Mouse (Mus musculus) MEL (cell line): Measurements from ENCODE around the gene Fbxw7. TPM values are rescaled to one million over a fixed set of nuclear protein-coding genes. Genes with fewer than 3 reads are reported as not detected.

Experiments
- DNase-seq: peaks from one replicate; pipeline ENCODE4 v3.0.0; 2011; ENCODE audit warnings: low read depth, low spot score
- H3K27ac ChIP-seq: 2 replicates; pipeline ENCODE4 v1.5.1; 2012; ENCODE audit warnings: low read depth, mild to moderate bottlenecking, control low read depth, low read length, moderate library complexity; ENCODE audit not compliant: control insufficient read depth
- H3K27me3 ChIP-seq, 2 experiments: fragments of 150-350 bp in 1 of 2; sonication (generic) in 1 of 2; 2 replicates each; pipeline ENCODE4 v1.6.1; 2012; ENCODE audit warnings: low read length in 2 of 2, mild to moderate bottlenecking in 2 of 2, improper control_type of control experiment in 1 of 2, moderate library complexity in 1 of 2; ENCODE audit not compliant: insufficient read depth in 2 of 2, control insufficient read depth in 1 of 2
- H3K36me3 ChIP-seq, 2 experiments: 2 replicates each; pipeline ENCODE4 v1.6.1; 2012 to 2014; ENCODE audit warnings: low read length in 2 of 2, improper control_type of control experiment in 1 of 2, inconsistent platforms in 1 of 2, mild to moderate bottlenecking in 1 of 2; ENCODE audit not compliant: insufficient read depth in 2 of 2, control insufficient read depth in 1 of 2
- H3K4me1 ChIP-seq, 2 experiments: fragments of 150-350 bp in 1 of 2; sonication (generic) in 1 of 2; 2 replicates each; pipeline ENCODE4 v1.6.1; 2012; ENCODE audit warnings: low read length in 2 of 2, improper control_type of control experiment in 1 of 2, mild to moderate bottlenecking in 1 of 2; ENCODE audit not compliant: insufficient read depth in 2 of 2, control insufficient read depth in 1 of 2
- H3K4me3 ChIP-seq, 2 experiments: fragments of 150-350 bp in 1 of 2; sonication (generic) in 1 of 2; 2 replicates each; pipeline ENCODE4 v1.5.1; 2012; ENCODE audit warnings: low read depth in 2 of 2, low read length in 2 of 2, mild to moderate bottlenecking in 2 of 2, moderate library complexity in 2 of 2, control low read depth in 1 of 2, improper control_type of control experiment in 1 of 2; ENCODE audit not compliant: control insufficient read depth in 1 of 2, insufficient read depth in 1 of 2
- H3K79me2 ChIP-seq: 2 replicates; pipeline ENCODE4 v1.6.1; 2012; ENCODE audit warnings: mild to moderate bottlenecking, low read length, moderate library complexity; ENCODE audit not compliant: control insufficient read depth, poor library complexity, insufficient read depth
- H3K9ac ChIP-seq: 2 replicates; pipeline ENCODE4 v1.6.1; 2012; ENCODE audit warnings: low read depth, mild to moderate bottlenecking, control low read depth, low read length, moderate library complexity; ENCODE audit not compliant: control insufficient read depth, poor library complexity, severe bottlenecking
- H3K9me3 ChIP-seq: fragments of 150-350 bp; sonication (generic); replicated peaks from 2 replicates; pipeline ENCODE4 v1.6.1; 2012; ENCODE audit warnings: mild to moderate bottlenecking, low read length, improper control_type of control experiment, moderate library complexity; ENCODE audit not compliant: insufficient read depth
- JUND ChIP-seq: IDR thresholded peaks from 2 replicates; pipeline ENCODE4 v1.6.1; 2011; ENCODE audit warnings: low read depth, mild to moderate bottlenecking, improper control_type of control experiment, low read length
- MEF2A ChIP-seq: IDR thresholded peaks from 2 replicates; pipeline ENCODE4 v1.6.1; 2014; ENCODE audit warnings: low read depth, mild to moderate bottlenecking, inconsistent platforms, low read length, improper control_type of control experiment; ENCODE audit not compliant: poor library complexity, insufficient replicate concordance, severe bottlenecking; ENCODE audit errors: extremely low read depth
- ZKSCAN1 ChIP-seq: IDR thresholded peaks from 2 replicates; pipeline ENCODE4 v1.6.1; 2012; ENCODE audit warnings: low read depth, mild to moderate bottlenecking, inconsistent platforms, low read length, improper control_type of control experiment, moderate library complexity
- polyA plus RNA-seq, 2 experiments: library from polyadenylated mRNA; stranded (reverse) in 1 of 2; unstranded in 1 of 2; fragments of >175 nt in 1 of 2; fragments of >200 nt in 1 of 2; gene quantifications; 2 replicates each; pipeline versions ENCODE4 v1.2.1 to v1.2.4; 2012; ENCODE audit warnings: low replicate concordance in 2 of 2, low read depth in 1 of 2; ENCODE audit not compliant: insufficient read length in 2 of 2, insufficient read depth in 1 of 2, missing spikeins in 1 of 2
- total RNA-seq: library from RNA; depleted of rRNA; stranded (reverse); fragments of 300-350 nt; gene quantifications from 2 replicates; pipeline ENCODE4 v1.2.3, GENCODE M21; 2012; rRNA removed

Fbxw7 gene
- total and polyA plus RNA-seq, 3 experiments = 11.8 to 14.5 TPM; not detected in 1

GRCm38 (mm10) chr3:85024817-85025705 is 210.0 kb downstream of the Fbxw7 start:
- no peaks in the 10 kb centered on the region for H3K36me3 ChIP-seq
- DNase-seq = no peak
- H3K4me1 ChIP-seq = no peaks in the 10 kb centered on the region
- H3K79me2 ChIP-seq = no peaks in the 10 kb centered on the region
- H3K27ac ChIP-seq = no peak overlapping the region
- no peaks in the 10 kb centered on the region for H3K9me3 ChIP-seq
- no peak overlapping the region for H3K9ac ChIP-seq
- H3K27me3 ChIP-seq = no peaks in the 10 kb centered on the region
- no peak overlapping the region for H3K4me3 ChIP-seq
- TF ChIP-seq JUND (no peak), MEF2A (no peak), ZKSCAN1 (no peak)

Other genes with a start within 250 kb of the Fbxw7 start
- 12.5 and 14.8 TPM in 2 replicates for gene Arfip1, start 232.6 kb upstream of the Fbxw7 start, total RNA-seq
- gene Arfip1, start 232.6 kb upstream of the Fbxw7 start, polyA plus RNA-seq = 10 to 100 TPM in 1 of 2 experiments, not detected in 1; 15.4 TPM
- gene Tigd4, start 221.7 kb upstream of the Fbxw7 start, total RNA-seq = not detected in 2 replicates
- not detected for gene Tigd4, start 221.7 kb upstream of the Fbxw7 start, polyA plus RNA-seq
- gene Tmem154, start 149.1 kb upstream of the Fbxw7 start, total RNA-seq = 0.03 and 0.12 TPM in 2 replicates
- gene Tmem154, start 149.1 kb upstream of the Fbxw7 start, polyA plus RNA-seq = under 1 TPM in 1 of 2 experiments, not detected in 1; 0.10 TPM